Mouse (Mus musculus) ES-E14 (cell line): ENCODE results near the gene Hist2h4.
A peak's percentile ranks its signal among the peaks of the same experiment; 100 is the strongest.

Experiments
- CHD2 ChIP-seq: IDR thresholded peaks from 2 replicates; pipeline ENCODE4 v1.6.1; 2014; ENCODE audit warnings: mild to moderate bottlenecking, low read depth, low read length, inconsistent platforms
- HCFC1 ChIP-seq: IDR thresholded peaks from 2 replicates; pipeline ENCODE4 v1.6.1; 2012; ENCODE audit warnings: low read length, inconsistent platforms, borderline replicate concordance; ENCODE audit not compliant: insufficient read depth
- MAFK ChIP-seq: IDR thresholded peaks from 2 replicates; pipeline ENCODE4 v1.6.1; 2014; ENCODE audit warnings: mild to moderate bottlenecking, low read depth, low read length, inconsistent platforms; ENCODE audit not compliant: insufficient read depth
- ZC3H11A ChIP-seq: IDR thresholded peaks from 2 replicates; pipeline ENCODE4 v1.6.1; 2012; ENCODE audit warnings: low read depth, mild to moderate bottlenecking, inconsistent platforms, low read length, borderline replicate concordance
- ZNF384 ChIP-seq: IDR thresholded peaks from 2 replicates; pipeline ENCODE4 v1.6.1; 2012; ENCODE audit warnings: low read depth, low read length, inconsistent platforms

GRCm38 (mm10) chr3:96269511-96270474, 6.7 kb upstream of the Hist2h4 start, which contains the start of gene Hist2h2bb:
- TF ChIP-seq ZNF384 (no peak), ZC3H11A (no peak), CHD2 (no peak; the same call in 1 of the 2 replicates), HCFC1 (peak; percentile 54; the same call in 1 of the 2 replicates), MAFK (peak; percentile 82)
